13 mouse cellular contexts compared by ENCODE assay signal in genomic region chr14:73415376-73416035, GRCm38 (mm10). TPM values are rescaled to one million over a fixed set of nuclear protein-coding genes. Genes with fewer than 3 reads are reported as not detected.
DNase-seq lines count a peak whose midpoint lies in the region; ATAC-seq lines count a peak whose summit lies in the region.
"Had no signal": no experiment of that assay in that cellular context is flagged by ENCODE, and none has a peak within 500 bp of the region (broad histone marks: within the 10 kb centered on the region; RNA-seq: fewer than 3 reads in every experiment).

No protein-coding gene starts in this region.

- H3K4me1 ChIP-seq in heart, embryonic 11.5 days (ENCODE audit: control insufficient read depth, insufficient read depth, low read length) = no peaks in the 10 kb centered on the region
- H3K4me1 ChIP-seq in limb, embryonic 13.5 days = peaks cover 39% of the 10 kb centered on the region

- H3K27ac ChIP-seq in heart, embryonic 11.5 days (ENCODE audit: low read depth, low read length) = no peak overlapping the region
- peak overlapping the region; percentile 78 for H3K27ac ChIP-seq in limb, embryonic 13.5 days
- H3K27ac ChIP-seq: stomach, postnatal 0 days had no signal

- H3K9ac ChIP-seq in heart, embryonic 11.5 days (ENCODE audit: low read depth, low read length) = no peak overlapping the region
- no peak overlapping the region; the same call in 1 of the 2 replicates for H3K9ac ChIP-seq in limb, embryonic 13.5 days
- H3K9ac ChIP-seq: liver, postnatal 0 days had no signal

- DNase-seq in heart, postnatal 36 days = no peak
- DNase-seq in adipocyte (ENCODE audit: low spot score) = peak; percentile 42
- DNase-seq in fibroblast of lung, adult 2 months (ENCODE audit: low read depth) = peak; percentile 70
- no peak for DNase-seq in thymus, postnatal 0 days (ENCODE audit: low spot score)
- DNase-seq in layer of hippocampus, adult 9-10 months (ENCODE audit: low spot score) = no peak
- no peak for DNase-seq in layer of hippocampus, postnatal 14 days (ENCODE audit: low spot score in 2 of 2)
- DNase-seq: liver, postnatal 0 days had no signal

- H3K4me3 ChIP-seq in heart, embryonic 11.5 days (ENCODE audit: low read depth, low read length) = peak overlapping the region; percentile 10; the same call in 1 of the 2 replicates
- no peak overlapping the region for H3K4me3 ChIP-seq in limb, embryonic 13.5 days
- H3K4me3 ChIP-seq: erythroblast, embryonic 14.5 days had no signal

- intact Hi-C loops in heart, postnatal 36 days (cut with DNase I) = no loop called here

- 27% methylated on average over 13 of the region's 13 CpGs for WGBS in heart, embryonic 11.5 days (ENCODE audit: insufficient replicate concordance)
- 19% methylated on average over 13 of the region's 13 CpGs for WGBS in limb, embryonic 13.5 days

- no peak for ATAC-seq in heart, embryonic 11.5 days (replicated peaks; ENCODE audit: insufficient number of reproducible peaks, low FRiP score, low TSS enrichment)
- ATAC-seq in limb, embryonic 13.5 days (ENCODE audit: low FRiP score, low read depth) = peak; percentile 79
- ATAC-seq: CD4-positive, CD25-positive, alpha-beta regulatory T cell, adult 4 months; inflammation-experienced regulatory T-cells, adult 6 months; liver, postnatal 0 days had no signal

- no peaks in the 10 kb centered on the region for H3K27me3 ChIP-seq in heart, embryonic 11.5 days (ENCODE audit: control insufficient read depth, insufficient read depth, low read length)
- no peaks in the 10 kb centered on the region for H3K27me3 ChIP-seq in limb, embryonic 13.5 days

- H3K9me3 ChIP-seq in heart, embryonic 11.5 days (replicated peaks; ENCODE audit: control insufficient read depth, low read length) = no peaks in the 10 kb centered on the region
- no peaks in the 10 kb centered on the region for H3K9me3 ChIP-seq in limb, embryonic 13.5 days

- H3K4me2 ChIP-seq in heart, embryonic 11.5 days = peak overlapping the region; percentile 54
- peak overlapping the region; percentile 48 for H3K4me2 ChIP-seq in limb, embryonic 13.5 days (replicated peaks)

- no peaks in the 10 kb centered on the region for H3K36me3 ChIP-seq in heart, embryonic 11.5 days (ENCODE audit: control insufficient read depth, insufficient read depth, low read length)
- no peaks in the 10 kb centered on the region for H3K36me3 ChIP-seq in limb, embryonic 13.5 days

RNA-seq across cellular contexts. Expression of gene Itm2b, which starts 30.4 kb away (rescaled TPM):
- 513 and 567 TPM in 2 replicates for polyA plus RNA-seq in heart, embryonic 11.5 days (2014; fragmentation: Nextera tagmentation; extraction: Ambion mirVana)
- 100 to 1,000 TPM; 753 to 767 TPM for total RNA-seq in heart, postnatal 36 days (2021)
- polyA plus RNA-seq in limb, embryonic 13.5 days (2015; fragmentation: Nextera tagmentation; extraction: Ambion mirVana) = 681 and 682 TPM in 2 replicates
- 1,456 and 1,514 TPM in 2 replicates for polyA plus RNA-seq in thymus, postnatal 0 days (2015; fragmentation: Nextera tagmentation; extraction: Ambion mirVana)
- total RNA-seq in layer of hippocampus, postnatal 14 days (2021) = 100 to 1,000 TPM; 920 to 943 TPM

Comparison
In these comparisons a context has a peak if more than half of its experiments do, and no peak if none do; other contexts are left out.
1. DNase-seq: peak in adipocyte (single experiment) and fibroblast of lung, adult 2 months (single experiment); none in heart, postnatal 36 days (0 of 2), thymus, postnatal 0 days (single experiment), layer of hippocampus, adult 9-10 months (single experiment) and layer of hippocampus, postnatal 14 days (0 of 2).